Mouse (Mus musculus) mouse trophoblast stem cell (cell line): ENCODE results near the gene Gigyf2.

ENCODE experiments used
- in situ Hi-C, 2 experiments: fragments of 300-500 bp; cut with MseI, MboI; formaldehyde crosslinking; loops; 2 replicates in 1 of 2; 3 replicates in 1 of 2; pipeline ENCODE4 v1.15.1; 2025

Gene Gigyf2

GRCm38 (mm10) chr1:87326742-87327163 lies at the start of gene Gigyf2:
Gene Gigyf2 (plus strand): TSS chr1:87326998.
- in situ Hi-C loops: no loop called here

GRCm38 (mm10) chr1:87280281-87280680 lies 46.5 kb upstream of the Gigyf2 start:
- in situ Hi-C loops: no loop called here

- in situ Hi-C loops: no loop called here
Measured at GRCm38 (mm10) chr1:87281599-87282412, 45.0 kb upstream of the Gigyf2 start.

- in situ Hi-C loops: no loop called here
Measured at GRCm38 (mm10) chr1:87282413-87282788, 44.4 kb upstream of the Gigyf2 start.

- in situ Hi-C loops: no loop called here
Measured at GRCm38 (mm10) chr1:87283410-87283960, 43.3 kb upstream of the Gigyf2 start.

- in situ Hi-C loops: no loop called here
Measured at GRCm38 (mm10) chr1:87287105-87287504, 39.7 kb upstream of the Gigyf2 start.

GRCm38 (mm10) chr1:87291416-87291815 lies 35.4 kb upstream of the Gigyf2 start:
- in situ Hi-C loops: no loop called here

GRCm38 (mm10) chr1:87292420-87293190 lies 34.2 kb upstream of the Gigyf2 start:
- in situ Hi-C loops: no loop called here

GRCm38 (mm10) chr1:87294063-87294710 lies 32.6 kb upstream of the Gigyf2 start:
- in situ Hi-C loops: no loop called here

- in situ Hi-C loops: no loop called here
Measured at GRCm38 (mm10) chr1:87294951-87295350, 31.8 kb upstream of the Gigyf2 start.

- in situ Hi-C loops: no loop called here
Measured at GRCm38 (mm10) chr1:87297346-87297925, 29.4 kb upstream of the Gigyf2 start.

GRCm38 (mm10) chr1:87300360-87301286 lies 26.2 kb upstream of the Gigyf2 start:
- in situ Hi-C loops: no loop called here

GRCm38 (mm10) chr1:87301971-87302370 lies 24.8 kb upstream of the Gigyf2 start:
- in situ Hi-C loops: no loop called here

GRCm38 (mm10) chr1:87308952-87309351 lies 17.8 kb upstream of the Gigyf2 start:
- in situ Hi-C loops: no loop called here

GRCm38 (mm10) chr1:87309621-87310020 lies 17.2 kb upstream of the Gigyf2 start:
- in situ Hi-C loops: no loop called here

GRCm38 (mm10) chr1:87312681-87313080 lies 14.1 kb upstream of the Gigyf2 start:
- in situ Hi-C loops: no loop called here

- in situ Hi-C loops: no loop called here
Measured at GRCm38 (mm10) chr1:87313116-87313515, 13.7 kb upstream of the Gigyf2 start.

GRCm38 (mm10) chr1:87313843-87314570 lies 12.8 kb upstream of the Gigyf2 start:
- in situ Hi-C loops: no loop called here

- in situ Hi-C loops: no loop called here
Measured at GRCm38 (mm10) chr1:87315431-87315830, 11.4 kb upstream of the Gigyf2 start.

GRCm38 (mm10) chr1:87315894-87316293 lies 10.9 kb upstream of the Gigyf2 start:
- in situ Hi-C loops: no loop called here
